Mouse (Mus musculus) urinary bladder, postnatal 25 days (tissue): Measurements from ENCODE around the gene Slc12a3.
A peak's percentile ranks its signal among the peaks of the same experiment; 100 is the strongest.

Source experiments
- DNase-seq: peaks from one replicate; pipeline ENCODE4 v3.0.0; 2022; ENCODE audit warnings: low spot score

Slc12a3 gene

GRCm38 (mm10) chr8:94328932-94329728 lies at the start of gene Slc12a3:
Gene Slc12a3, plus strand, starts transcription at chr8:94329201.
- no peak for DNase-seq

- DNase-seq = no peak
Observed at GRCm38 (mm10) chr8:94280001-94280613, 48.9 kb upstream of the Slc12a3 start.

GRCm38 (mm10) chr8:94282453-94282985 lies 46.5 kb upstream of the Slc12a3 start:
- DNase-seq = no peak

- DNase-seq = no peak
Observed at GRCm38 (mm10) chr8:94284204-94284603, 44.8 kb upstream of the Slc12a3 start.

GRCm38 (mm10) chr8:94290606-94291005 lies 38.4 kb upstream of the Slc12a3 start:
- DNase-seq = no peak

- no peak for DNase-seq
Observed at GRCm38 (mm10) chr8:94292072-94292471, 36.9 kb upstream of the Slc12a3 start.

- no peak for DNase-seq
Observed at GRCm38 (mm10) chr8:94292626-94293025, 36.4 kb upstream of the Slc12a3 start.

GRCm38 (mm10) chr8:94295687-94296086 lies 33.3 kb upstream of the Slc12a3 start:
- no peak for DNase-seq

GRCm38 (mm10) chr8:94296312-94296991 lies 32.5 kb upstream of the Slc12a3 start:
- DNase-seq = no peak

GRCm38 (mm10) chr8:94297101-94297500 lies 31.9 kb upstream of the Slc12a3 start:
- no peak for DNase-seq

- no peak for DNase-seq
Observed at GRCm38 (mm10) chr8:94300809-94301208, 28.2 kb upstream of the Slc12a3 start.

GRCm38 (mm10) chr8:94304412-94304811 lies 24.6 kb upstream of the Slc12a3 start:
- DNase-seq = no peak

- DNase-seq = peak; percentile 26
Observed at GRCm38 (mm10) chr8:94306989-94307513, 21.9 kb upstream of the Slc12a3 start.

- no peak for DNase-seq
Observed at GRCm38 (mm10) chr8:94307652-94308051, 21.3 kb upstream of the Slc12a3 start.

GRCm38 (mm10) chr8:94314069-94314468 lies 14.9 kb upstream of the Slc12a3 start:
- no peak for DNase-seq

- no peak for DNase-seq
Observed at GRCm38 (mm10) chr8:94317249-94317648, 11.8 kb upstream of the Slc12a3 start.

GRCm38 (mm10) chr8:94317691-94318090 lies 11.3 kb upstream of the Slc12a3 start:
- DNase-seq = no peak

GRCm38 (mm10) chr8:94320036-94320435 lies 9.0 kb upstream of the Slc12a3 start:
- no peak for DNase-seq

GRCm38 (mm10) chr8:94322083-94322482 lies 6.9 kb upstream of the Slc12a3 start:
- no peak for DNase-seq

GRCm38 (mm10) chr8:94323041-94323440 lies 6.0 kb upstream of the Slc12a3 start:
- DNase-seq = no peak

- DNase-seq = no peak
Observed at GRCm38 (mm10) chr8:94324071-94324470, 4.9 kb upstream of the Slc12a3 start.

- no peak for DNase-seq
Observed at GRCm38 (mm10) chr8:94326016-94326415, 3.0 kb upstream of the Slc12a3 start.
